Mouse (Mus musculus) hindbrain, embryonic 11.5 days (tissue): ENCODE measurements at regions not wholly inside any gene's neighbourhood (a gene's known extent, or its start where the extent isn't known, plus 50 kb on each side); places are given as distances from the start of the nearest gene placed in this dataset.

Experiments used
- ATAC-seq: fragments of 200-750 bp; cut with Nextera tagmentation; 2 replicates; pipeline ENCODE4 v1.8.0; 2017; ENCODE audit warnings: mild to moderate bottlenecking, moderate TSS enrichment, moderate library complexity; ENCODE audit not compliant: low FRiP score
- DNase-seq: peaks from one replicate; pipeline ENCODE4 v3.0.0-alpha.2; 2015; ENCODE audit warnings: low spot score
- H3K27ac ChIP-seq: fragments of 300-500 bp; sonication (generic); 2 replicates; pipeline ENCODE4 v1.5.1; 2014; ENCODE audit warnings: mild to moderate bottlenecking, low read depth, low read length
- H3K27me3 ChIP-seq: fragments of 300-500 bp; sonication (generic); 2 replicates; pipeline ENCODE4 v1.6.1; 2014; ENCODE audit warnings: mild to moderate bottlenecking, low read length, moderate library complexity, mixed read lengths; ENCODE audit not compliant: control insufficient read depth, insufficient read depth
- H3K36me3 ChIP-seq: fragments of 300-500 bp; sonication (generic); 2 replicates; pipeline ENCODE4 v1.6.1; 2014; ENCODE audit warnings: mild to moderate bottlenecking, low read length, moderate library complexity, mixed read lengths; ENCODE audit not compliant: control insufficient read depth, insufficient read depth
- H3K4me1 ChIP-seq: fragments of 300-500 bp; sonication (generic); replicated peaks from 2 replicates; pipeline ENCODE4 v1.6.1; 2014; ENCODE audit warnings: low read length, mixed read lengths; ENCODE audit not compliant: control insufficient read depth, insufficient read depth
- H3K4me2 ChIP-seq: fragments of 300-500 bp; sonication (generic); replicated peaks from 2 replicates; pipeline ENCODE4 v1.6.1; 2014; ENCODE audit warnings: mild to moderate bottlenecking, low read depth, low read length
- H3K4me3 ChIP-seq: fragments of 300-500 bp; sonication (generic); 2 replicates; pipeline ENCODE4 v1.5.1; 2014; ENCODE audit warnings: low read depth, low read length
- H3K9ac ChIP-seq: fragments of 300-500 bp; sonication (generic); 2 replicates; pipeline ENCODE4 v1.6.1; 2014; ENCODE audit warnings: low read depth, low read length
- H3K9me3 ChIP-seq: fragments of 300-500 bp; sonication (generic); 2 replicates; pipeline ENCODE4 v1.6.1; 2016; ENCODE audit warnings: low read length; ENCODE audit not compliant: control insufficient read depth
- WGBS: fragments of 180-500 bp; shearing (Covaris S2); extraction: QIAGEN DNeasy Blood & Tissue Kit; methylation state at CpG from one replicate; pipeline ENCODE4 v1.1.7; 2014; 5-methylcytosine and 5-hydroxymethylcytosine counted together

GRCm38 (mm10) chr1:194363917-194364316, 254.1 kb upstream of the Plxna2 start:
- Histone ChIP-seq H3K9ac (no peak overlapping the region), H3K4me2 (no peak overlapping the region), H3K27me3 (no peaks in the 10 kb centered on the region), H3K27ac (no peak overlapping the region), H3K4me1 (no peaks in the 10 kb centered on the region), H3K4me3 (no peak overlapping the region), H3K36me3 (no peaks in the 10 kb centered on the region), H3K9me3 (no peaks in the 10 kb centered on the region)
- ATAC-seq (no peak), DNase-seq (no peak)
- 83% methylated on average over 5 of the region's 5 CpGs for WGBS

GRCm38 (mm10) chr1:194363129-194363768, 254.8 kb upstream of the Plxna2 start:
- WGBS, result 36% methylated on average over 1 of the region's 1 CpGs
- H3K9ac ChIP-seq, result no peak overlapping the region
- ATAC-seq, result peak; percentile 86

GRCm38 (mm10) chr1:194362298-194362697, 255.7 kb upstream of the Plxna2 start:
- H3K27ac ChIP-seq, result no peak overlapping the region
- H3K4me1 ChIP-seq, result no peaks in the 10 kb centered on the region
- ATAC-seq, result no peak

More at GRCm38 (mm10) chr1:194363129-194363768, 254.8 kb upstream of the Plxna2 start:
- Histone ChIP-seq H3K4me2 (no peak overlapping the region), H3K27me3 (no peaks in the 10 kb centered on the region), H3K4me3 (no peak overlapping the region), H3K36me3 (no peaks in the 10 kb centered on the region), H3K4me1 (no peaks in the 10 kb centered on the region), H3K27ac (peak overlapping the region; percentile 54; the same call in 1 of the 2 replicates), H3K9me3 (no peaks in the 10 kb centered on the region)
- peak; percentile 52 for DNase-seq

GRCm38 (mm10) chr1:194361316-194361715, 256.7 kb upstream of the Plxna2 start:
- H3K36me3 ChIP-seq, result no peaks in the 10 kb centered on the region
- H3K4me2 ChIP-seq, result no peak overlapping the region
- ATAC-seq, result no peak

More at GRCm38 (mm10) chr1:194362298-194362697, 255.7 kb upstream of the Plxna2 start:
- Histone ChIP-seq H3K4me2 (no peak overlapping the region), H3K27me3 (no peaks in the 10 kb centered on the region), H3K4me3 (no peak overlapping the region), H3K9ac (no peak overlapping the region), H3K9me3 (no peaks in the 10 kb centered on the region), H3K36me3 (no peaks in the 10 kb centered on the region)
- DNase-seq, result no peak

GRCm38 (mm10) chr1:194354332-194355120, 263.5 kb upstream of the Plxna2 start:
- H3K9ac ChIP-seq, result no peak overlapping the region
- H3K4me2 ChIP-seq, result no peak overlapping the region
- no peaks in the 10 kb centered on the region for H3K27me3 ChIP-seq
- H3K27ac ChIP-seq, result no peak overlapping the region
- DNase-seq (no peak), ATAC-seq (no peak)
- WGBS, result 50% methylated on average over 1 of the region's 1 CpGs
- H3K36me3 ChIP-seq, result no peaks in the 10 kb centered on the region
- no peaks in the 10 kb centered on the region for H3K9me3 ChIP-seq
- no peak overlapping the region for H3K4me3 ChIP-seq
- no peaks in the 10 kb centered on the region for H3K4me1 ChIP-seq

More at GRCm38 (mm10) chr1:194361316-194361715, 256.7 kb upstream of the Plxna2 start:
- no peaks in the 10 kb centered on the region for H3K9me3 ChIP-seq
- H3K27ac ChIP-seq, result no peak overlapping the region
- H3K9ac ChIP-seq, result no peak overlapping the region
- no peak for DNase-seq
- no peaks in the 10 kb centered on the region for H3K27me3 ChIP-seq
- H3K4me3 ChIP-seq, result no peak overlapping the region
- no peaks in the 10 kb centered on the region for H3K4me1 ChIP-seq
- 43% methylated on average over 1 of the region's 1 CpGs for WGBS

GRCm38 (mm10) chr1:194345304-194346033, 272.5 kb upstream of the Plxna2 start:
- no peak for DNase-seq
- Histone ChIP-seq H3K4me1 (0 out of 2 replicates have a peak, but pooled peaks cover 2% of the 10 kb centered on the region), H3K9ac (no peak overlapping the region), H3K27ac (no peak overlapping the region), H3K36me3 (no peaks in the 10 kb centered on the region), H3K4me2 (no peak overlapping the region), H3K27me3 (no peaks in the 10 kb centered on the region), H3K9me3 (no peaks in the 10 kb centered on the region), H3K4me3 (no peak overlapping the region)
- ATAC-seq, result no peak
- 70% methylated on average over 3 of the region's 3 CpGs for WGBS

GRCm38 (mm10) chr1:194342568-194342967, 275.4 kb upstream of the Plxna2 start:
- 73% methylated on average over 1 of the region's 1 CpGs for WGBS

GRCm38 (mm10) chr1:194341758-194342157, 276.3 kb upstream of the Plxna2 start:
- ATAC-seq, result no peak
- no peak for DNase-seq
- no peak overlapping the region for H3K27ac ChIP-seq

More at GRCm38 (mm10) chr1:194342568-194342967, 275.4 kb upstream of the Plxna2 start:
- Histone ChIP-seq H3K9ac (no peak overlapping the region), H3K4me3 (no peak overlapping the region), H3K36me3 (no peaks in the 10 kb centered on the region), H3K27me3 (no peaks in the 10 kb centered on the region), H3K9me3 (no peaks in the 10 kb centered on the region), H3K4me2 (no peak overlapping the region), H3K4me1 (0 out of 2 replicates have a peak, but pooled peaks cover 2% of the 10 kb centered on the region), H3K27ac (no peak overlapping the region)
- no peak for ATAC-seq
- no peak for DNase-seq

More at GRCm38 (mm10) chr1:194341758-194342157, 276.3 kb upstream of the Plxna2 start:
- WGBS, result 53% methylated on average over 3 of the region's 3 CpGs
- H3K27me3 ChIP-seq, result no peaks in the 10 kb centered on the region
- no peak overlapping the region for H3K9ac ChIP-seq
- H3K4me2 ChIP-seq, result no peak overlapping the region
- H3K36me3 ChIP-seq, result no peaks in the 10 kb centered on the region
- H3K4me1 ChIP-seq, result 0 out of 2 replicates have a peak, but pooled peaks cover 2% of the 10 kb centered on the region
- no peak overlapping the region for H3K4me3 ChIP-seq
- no peaks in the 10 kb centered on the region for H3K9me3 ChIP-seq
